In the genomic region with DNA sequence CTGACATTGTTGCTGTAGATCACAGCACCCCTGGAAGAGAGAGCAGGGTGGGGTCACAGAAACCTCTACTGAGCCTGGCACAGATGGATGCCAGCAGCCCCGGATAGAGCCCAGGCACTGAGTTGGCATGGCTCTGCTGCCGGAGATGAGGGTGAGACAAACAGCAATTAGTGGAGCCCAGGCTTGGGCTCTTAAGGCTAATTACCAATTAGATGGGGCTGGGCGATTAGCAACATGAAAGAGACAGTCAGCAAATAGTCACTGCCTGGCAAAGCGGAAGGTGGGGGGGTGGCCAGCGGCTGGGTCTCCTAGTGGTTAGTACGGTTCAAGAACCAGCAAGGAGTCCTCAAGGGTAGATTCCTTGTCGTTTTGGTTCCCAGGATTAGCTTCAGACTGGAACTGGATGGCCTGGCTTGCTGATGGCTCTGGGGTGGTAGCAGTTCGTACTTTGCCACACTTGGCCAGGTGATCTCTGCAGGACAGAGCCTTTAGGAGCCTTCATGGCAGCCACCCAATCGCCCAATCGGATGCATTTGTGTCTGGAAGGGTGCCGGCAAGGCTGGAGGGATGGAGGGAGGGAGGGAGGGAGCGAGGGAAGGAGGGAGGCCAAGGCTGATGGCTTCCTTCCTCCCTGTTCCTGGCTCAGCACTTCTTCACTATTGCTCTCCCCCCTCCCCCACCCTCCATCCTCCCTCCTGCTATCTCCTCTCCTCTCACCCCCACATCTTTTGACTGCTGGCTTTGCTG, we compare ENCODE assay signal across 9 mouse cellular contexts. TPM values are rescaled to one million over a fixed set of nuclear protein-coding genes. Genes with fewer than 3 reads are reported as not detected.
DNase-seq lines count a peak whose midpoint lies in the region; ATAC-seq and TF ChIP-seq lines count a peak whose summit lies in the region.
"Had no signal": no experiment of that assay in that cellular context is flagged by ENCODE, and none has a peak within 500 bp of the region (broad histone marks: within the 10 kb centered on the region; RNA-seq: fewer than 3 reads in every experiment).

No protein-coding gene starts in this region.

- no peak overlapping the region for H3K4me3 ChIP-seq in lung, embryonic 14.5 days (ENCODE audit: low read depth, low read length)
- no peak overlapping the region for H3K4me3 ChIP-seq in forebrain, embryonic 15.5 days
- no peak overlapping the region for H3K4me3 ChIP-seq in kidney, adult 2 months (ENCODE audit: insufficient read depth, low read depth, low read length)

- no peak overlapping the region for H3K27ac ChIP-seq in lung, embryonic 14.5 days (ENCODE audit: low read depth)
- H3K27ac ChIP-seq in forebrain, embryonic 15.5 days (replicated peaks), result 0 out of 2 replicates have a peak overlapping the region, but pooled peaks have one; percentile 31
- no peak overlapping the region for H3K27ac ChIP-seq in kidney, adult 2 months (ENCODE audit: insufficient read depth, low read depth, low read length)

- ATAC-seq in lung, embryonic 14.5 days (ENCODE audit: insufficient read depth), result peak; percentile 17; the same call in 1 of the 2 replicates
- ATAC-seq in forebrain, embryonic 15.5 days (replicated peaks), result peak; percentile 85

- H3K27me3 ChIP-seq in lung, embryonic 14.5 days (ENCODE audit: insufficient read depth, low read length), result peaks cover 19% of the 10 kb centered on the region
- H3K27me3 ChIP-seq in forebrain, embryonic 15.5 days, result peaks cover 23% of the 10 kb centered on the region
- no peaks in the 10 kb centered on the region for H3K27me3 ChIP-seq in kidney, adult 2 months (replicated peaks; ENCODE audit: control insufficient read depth, insufficient read depth, low read length)

- H3K4me1 ChIP-seq in lung, embryonic 14.5 days (ENCODE audit: insufficient read depth), result peaks cover 17% of the 10 kb centered on the region
- H3K4me1 ChIP-seq in forebrain, embryonic 15.5 days, result peaks cover 51% of the 10 kb centered on the region
- no peaks in the 10 kb centered on the region for H3K4me1 ChIP-seq in kidney, adult 2 months (ENCODE audit: control insufficient read depth, insufficient read depth, low read length)

- H3K9me3 ChIP-seq in lung, embryonic 14.5 days (ENCODE audit: low read depth, low read length), result no peaks in the 10 kb centered on the region
- no peaks in the 10 kb centered on the region for H3K9me3 ChIP-seq in forebrain, embryonic 15.5 days
- H3K9me3 ChIP-seq: G1E had no signal

- TF ChIP-seq CTCF in lung, embryonic 14.5 days (IDR thresholded peaks at IDR 0.05; ENCODE audit: low read depth), result no peak
- TF ChIP-seq CTCF in kidney, adult 2 months (conservative IDR thresholded peaks at IDR 0.05; ENCODE audit: insufficient read depth, insufficient read length, low read depth, low read length), result no peak

- H3K36me3 ChIP-seq in lung, embryonic 14.5 days (ENCODE audit: insufficient read depth), result no peaks in the 10 kb centered on the region
- H3K36me3 ChIP-seq in forebrain, embryonic 15.5 days, result no peaks in the 10 kb centered on the region
- H3K36me3 ChIP-seq in kidney, adult 2 months (ENCODE audit: control insufficient read depth, insufficient read depth, low read length), result no peaks in the 10 kb centered on the region
- H3K36me3 ChIP-seq: G1E had no signal

- TF ChIP-seq POLR2A in kidney, adult 2 months (IDR thresholded peaks at IDR 0.05; ENCODE audit: low read depth, low read length), result no peak

- H3K4me2 ChIP-seq in lung, embryonic 14.5 days, result no peak overlapping the region
- peak overlapping the region; percentile 10; the same call in 1 of the 2 replicates for H3K4me2 ChIP-seq in forebrain, embryonic 15.5 days (replicated peaks)

- WGBS in lung, embryonic 14.5 days, result 46% methylated on average over 10 of the region's 12 CpGs
- 19% methylated on average over 12 of the region's 12 CpGs for WGBS in forebrain, embryonic 15.5 days
- 43% methylated on average over 12 of the region's 12 CpGs for WGBS in kidney, adult 2 months

- no peak for DNase-seq in lung, embryonic 14.5 days
- no peak for DNase-seq in lung, adult 18-20 months
- DNase-seq in layer of hippocampus, adult 8-10 months (ENCODE audit: low spot score in 2 of 2), result peak; percentile 49
- DNase-seq in right cerebral cortex, postnatal 36 days (ENCODE audit: low spot score in 2 of 2), result peak; percentile 20 to 31
- DNase-seq in urinary bladder, postnatal 36 days (ENCODE audit: low spot score in 2 of 2), result no peak
- no peak for DNase-seq in kidney, adult 2 months
- DNase-seq: heart, adult 18-20 months had no signal

- no peak overlapping the region for H3K9ac ChIP-seq in lung, embryonic 14.5 days
- no peak overlapping the region for H3K9ac ChIP-seq in forebrain, embryonic 15.5 days (replicated peaks)

RNA-seq across cellular contexts. Expression of gene Phb, which starts 24.1 kb away (rescaled TPM):
- 220 and 252 TPM in 2 replicates for polyA plus RNA-seq in lung, embryonic 14.5 days (2014; fragmentation: Nextera tagmentation; extraction: Ambion mirVana)
- 187 and 192 TPM in 2 replicates for polyA plus RNA-seq in forebrain, embryonic 15.5 days (2015; fragmentation: Nextera tagmentation; extraction: Ambion mirVana)
- total RNA-seq in layer of hippocampus, adult 8-10 months (2022), result 100 to 1,000 TPM in 1 of 4 experiments, 10 to 100 TPM in 3; 85.9 to 105 (median 94.0) TPM
- polyA plus RNA-seq in kidney, adult 2 months (2012; rRNA removed), result 258 and 296 TPM in 2 replicates

RNA-seq across cellular contexts. Expression of gene Ngfr, which starts 55.2 kb away (rescaled TPM):
- 5.0 and 5.9 TPM in 2 replicates for polyA plus RNA-seq in lung, embryonic 14.5 days (2014; fragmentation: Nextera tagmentation; extraction: Ambion mirVana)
- 6.1 and 7.9 TPM in 2 replicates for polyA plus RNA-seq in forebrain, embryonic 15.5 days (2015; fragmentation: Nextera tagmentation; extraction: Ambion mirVana)
- total RNA-seq in layer of hippocampus, adult 8-10 months (2022), result 1 to 10 TPM; 1.9 to 2.8 (median 2.3) TPM
- 5.7 and 6.6 TPM in 2 replicates for polyA plus RNA-seq in kidney, adult 2 months (2012; rRNA removed)
- polyA plus RNA-seq: G1E had no signal

Comparison
In these comparisons a context has a peak if more than half of its experiments do, and no peak if none do; other contexts are left out.
1. DNase-seq: peak in layer of hippocampus, adult 8-10 months (2 of 2) and right cerebral cortex, postnatal 36 days (2 of 2); none in lung, embryonic 14.5 days (single experiment), lung, adult 18-20 months (0 of 2), urinary bladder, postnatal 36 days (0 of 2) and kidney, adult 2 months (single experiment).